Mouse (Mus musculus) left cerebral cortex, adult 18-20 months (tissue): ENCODE results near the gene Lemd1. TPM values are rescaled to one million over a fixed set of nuclear protein-coding genes. Genes with fewer than 3 reads are reported as not detected.

Experiments used
- DNase-seq, 2 experiments: peaks; one replicate each; pipeline ENCODE4 v3.0.0; 2021 to 2022; ENCODE audit warnings: low spot score in 2 of 2, mixed read lengths in 1 of 2
- total RNA-seq, 2 experiments: library from RNA; stranded (reverse); gene quantifications; 2 replicates each; pipeline ENCODE4 v1.2.3; 2021

Gene Lemd1
- total RNA-seq, 2 experiments from 2014 or later = 4.8 to 7.6 TPM

GRCm38 (mm10) chr1:132287445-132287844 is 96.2 kb downstream of the Lemd1 start:
- DNase-seq = no peak

GRCm38 (mm10) chr1:132287991-132288451 is 96.8 kb downstream of the Lemd1 start:
- no peak for DNase-seq

GRCm38 (mm10) chr1:132289965-132290364 is 98.7 kb downstream of the Lemd1 start:
- DNase-seq = no peak

- DNase-seq = no peak
Observed at GRCm38 (mm10) chr1:132290921-132291675, 99.9 kb downstream of the Lemd1 start.

- no peak for DNase-seq
Observed at GRCm38 (mm10) chr1:132291706-132292105, 100.5 kb downstream of the Lemd1 start.

- DNase-seq = no peak
Observed at GRCm38 (mm10) chr1:132292318-132293129, 101.3 kb downstream of the Lemd1 start.

GRCm38 (mm10) chr1:132295506-132295905 is 104.3 kb downstream of the Lemd1 start:
- DNase-seq = no peak

- peak in 1 of 2 experiments; percentile 23 for DNase-seq
Observed at GRCm38 (mm10) chr1:132296051-132296450, 104.8 kb downstream of the Lemd1 start.

GRCm38 (mm10) chr1:132298425-132298800 is 107.2 kb downstream of the Lemd1 start, which contains the start of gene Klhdc8a:
Gene Klhdc8a (plus strand): TSS chr1:132298626.
- DNase-seq = peak; percentile 46 to 63

- DNase-seq = peak in 1 of 2 experiments; percentile 51
Observed at GRCm38 (mm10) chr1:132298801-132299464, 107.7 kb downstream of the Lemd1 start.

GRCm38 (mm10) chr1:132299744-132300143 is 108.5 kb downstream of the Lemd1 start:
- no peak for DNase-seq

- no peak for DNase-seq
Observed at GRCm38 (mm10) chr1:132301242-132301641, 110.0 kb downstream of the Lemd1 start.

- no peak for DNase-seq
Observed at GRCm38 (mm10) chr1:132302341-132302866, 111.2 kb downstream of the Lemd1 start.

GRCm38 (mm10) chr1:132304618-132305214 is 113.5 kb downstream of the Lemd1 start:
- no peak for DNase-seq

- DNase-seq = peak; percentile 47 to 66
Observed at GRCm38 (mm10) chr1:132306160-132306559, 114.9 kb downstream of the Lemd1 start.

GRCm38 (mm10) chr1:132306808-132307207 is 115.6 kb downstream of the Lemd1 start:
- DNase-seq = no peak

- peak in 1 of 2 experiments; percentile 34 for DNase-seq
Observed at GRCm38 (mm10) chr1:132307962-132308361, 116.7 kb downstream of the Lemd1 start.

GRCm38 (mm10) chr1:132308674-132309073 is 117.4 kb downstream of the Lemd1 start:
- no peak for DNase-seq
